Mouse (Mus musculus): ENCODE measurements around the gene Cd274. TPM values are rescaled to one million over a fixed set of nuclear protein-coding genes. Genes with fewer than 3 reads are reported as not detected.
A peak's percentile ranks its signal among the peaks of the same experiment; 100 is the strongest.

Gene Cd274
- total RNA-seq, 2 experiments from 2014 or later: 2.7 to 6.9 TPM

DNA sequence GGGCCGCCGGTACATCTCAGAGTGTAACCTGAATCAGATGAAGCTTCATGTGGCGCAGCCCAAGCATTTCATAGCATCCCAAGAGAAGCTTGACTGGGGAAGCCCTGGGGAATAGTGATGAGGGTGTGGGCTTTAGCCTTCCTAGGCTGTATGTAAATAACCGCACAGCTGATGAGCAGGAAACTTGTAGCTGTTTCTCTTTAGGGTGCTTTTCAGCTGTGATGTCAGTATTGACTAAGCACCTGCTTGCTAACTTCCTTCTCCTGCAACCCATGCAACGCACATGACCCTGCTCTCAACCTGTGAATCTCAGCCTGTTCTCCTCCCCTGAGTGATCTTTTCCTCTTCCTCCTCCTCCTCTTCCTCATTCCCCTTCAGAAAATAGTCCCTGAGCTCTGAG is 3.2 kb upstream of the Cd274 start:
- no peak for DNase-seq

DNA sequence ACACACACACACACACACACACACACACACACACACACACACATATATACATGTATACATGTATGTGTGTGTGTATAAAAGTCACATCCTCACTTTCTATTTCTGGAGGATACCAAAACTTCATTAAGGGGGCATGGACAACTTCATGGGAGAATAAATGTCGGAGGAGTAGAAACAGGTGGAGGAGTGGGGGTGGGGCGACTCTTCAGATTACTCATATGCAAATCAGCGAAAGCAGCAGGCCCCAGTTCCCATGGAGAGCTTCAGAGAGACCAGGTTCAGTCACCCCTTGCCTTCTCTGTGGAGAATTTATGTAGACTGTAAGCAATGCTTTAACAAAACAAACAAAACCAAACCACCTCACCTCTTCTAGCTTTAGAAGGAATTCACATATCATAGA is 2.1 kb upstream of the Cd274 start:
- DNase-seq: no peak

DNA sequence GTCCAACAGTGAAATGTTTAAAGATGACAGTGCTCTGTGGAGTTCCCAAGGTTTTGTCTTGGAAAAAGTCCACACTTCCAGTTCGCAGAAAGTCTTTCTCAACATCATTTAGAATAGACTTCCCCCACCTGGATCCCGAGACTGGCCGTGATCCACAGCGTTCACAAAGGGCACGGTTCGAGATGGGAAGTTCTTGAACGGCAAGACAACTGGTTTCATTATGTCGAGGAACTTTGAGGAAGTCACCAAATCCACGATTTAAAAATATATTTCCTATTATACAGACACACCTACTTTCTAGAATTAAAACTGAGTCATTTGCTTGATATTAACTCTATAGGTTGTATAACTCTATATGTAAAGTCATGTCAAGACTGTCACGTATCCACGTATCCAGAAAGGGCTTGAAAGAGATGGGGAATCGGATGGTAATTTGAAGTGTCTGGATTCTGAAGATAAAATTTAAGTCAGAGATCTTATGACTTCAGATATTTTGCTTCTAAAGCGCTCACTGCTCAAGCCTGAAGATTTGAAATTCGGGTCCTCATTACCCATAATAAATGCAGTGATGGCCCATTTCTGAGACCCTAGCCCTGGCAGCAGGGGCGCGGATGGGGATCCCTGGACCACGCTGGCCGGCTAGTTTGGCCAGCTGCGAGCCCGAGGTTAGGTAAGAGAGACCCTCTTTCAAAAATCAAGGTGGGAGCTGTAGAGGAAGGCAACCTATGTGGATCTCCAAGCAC is 858 bp upstream of the Cd274 start:
- no peak for DNase-seq

DNA sequence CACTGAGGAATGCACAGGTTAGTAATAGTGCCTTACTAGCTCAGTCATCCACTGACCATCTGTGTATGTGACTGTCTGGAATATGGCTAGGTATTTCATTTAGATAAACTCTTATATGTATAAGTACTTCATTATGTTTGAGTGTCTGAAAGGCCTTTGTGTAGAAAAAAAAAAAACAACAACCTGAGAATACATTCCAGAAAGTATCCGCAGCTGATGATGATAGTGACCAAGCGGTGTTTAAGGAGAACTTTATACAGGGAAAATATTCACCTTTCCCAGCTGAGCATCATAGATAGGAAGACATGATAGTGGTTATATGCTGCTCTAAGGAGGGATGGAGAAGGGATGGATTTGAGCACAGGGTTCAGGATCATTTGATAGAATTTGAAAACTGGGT is 786 bp downstream of the Cd274 start:
- no peak for DNase-seq

DNA sequence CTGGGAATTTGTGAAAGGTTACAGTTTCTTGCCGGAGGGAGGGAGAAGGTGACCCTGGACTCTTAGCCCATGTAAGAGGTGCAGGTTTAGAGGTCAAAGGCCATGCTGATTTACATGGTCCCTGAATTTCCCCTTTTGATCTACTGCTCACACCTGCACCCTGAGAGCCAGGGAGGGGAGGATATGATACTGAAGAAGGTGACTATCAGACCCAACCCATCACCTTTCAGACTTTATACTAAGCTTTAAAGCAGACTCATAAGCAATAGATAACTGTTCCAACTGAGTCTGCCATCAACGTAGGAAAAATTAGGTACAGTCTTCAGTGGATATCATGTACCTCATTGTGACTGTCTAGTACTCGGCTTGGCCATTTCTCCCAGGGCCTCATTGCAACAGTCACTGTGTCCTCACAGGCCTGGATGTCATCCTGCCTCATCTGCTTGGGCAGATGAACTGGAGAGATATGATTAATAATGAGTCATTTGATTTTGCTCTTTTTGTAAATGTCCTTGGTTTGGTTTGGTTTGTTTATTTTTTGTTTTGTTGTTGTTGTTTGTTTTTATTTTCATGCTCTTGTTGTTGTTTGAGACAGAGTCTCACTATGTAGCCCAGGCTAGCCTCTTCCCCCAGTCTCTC is 1.5 kb downstream of the Cd274 start:
- peak; percentile 24 for DNase-seq

DNA sequence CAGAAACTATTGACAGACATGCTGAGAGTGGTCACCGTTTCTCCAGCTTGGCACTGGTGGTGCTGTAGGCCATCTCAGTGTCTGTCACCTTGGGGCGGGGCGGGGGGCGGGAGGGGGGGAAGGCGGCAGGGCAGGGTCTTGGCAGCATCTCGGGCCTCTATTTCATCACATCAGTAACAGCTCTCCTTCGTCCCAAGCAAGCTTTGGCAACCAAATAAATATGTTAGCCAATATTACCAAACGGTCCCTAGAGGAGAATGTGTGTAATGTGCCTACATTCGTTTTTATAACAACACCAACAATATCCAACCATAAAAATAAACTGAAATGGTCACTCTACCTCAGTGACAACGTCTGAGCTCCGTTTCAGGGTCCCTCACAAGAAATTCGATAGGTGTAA is 2.9 kb downstream of the Cd274 start:
- peak; percentile 32 for DNase-seq

DNA sequence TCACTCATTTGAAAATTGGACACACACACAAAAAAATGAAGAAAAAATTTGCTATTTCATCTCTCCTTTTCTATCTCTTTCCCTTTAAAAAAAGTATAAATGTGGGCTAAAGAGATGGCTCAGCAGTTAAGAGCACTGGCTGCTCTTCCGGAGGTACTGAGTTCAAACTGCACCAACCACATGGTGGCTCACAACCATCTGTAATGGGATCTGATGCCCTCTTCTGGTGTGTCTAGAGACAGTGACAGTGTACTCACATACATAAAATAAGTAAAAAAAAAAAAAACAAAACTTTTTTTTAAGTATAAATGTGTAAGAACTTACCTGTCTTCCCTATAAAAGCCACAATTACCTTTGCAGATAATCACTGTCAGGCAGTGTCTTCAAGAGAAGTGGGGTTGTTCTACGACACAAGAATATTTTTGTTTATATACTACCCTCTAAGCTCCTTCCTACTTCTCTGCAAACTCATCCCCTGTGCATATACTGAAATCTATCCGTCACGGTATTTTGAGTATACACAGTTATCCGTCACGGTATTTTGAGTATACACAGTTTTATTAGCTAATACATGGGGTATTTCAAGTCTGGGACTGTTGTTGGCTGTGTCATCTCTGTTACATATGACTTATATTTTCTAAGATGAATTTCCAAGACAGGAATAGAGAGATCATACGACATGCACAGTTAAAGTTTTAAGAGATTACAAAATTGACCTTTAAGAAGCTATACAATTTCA is 3.5 kb downstream of the Cd274 start:
- no peak for DNase-seq

DNA sequence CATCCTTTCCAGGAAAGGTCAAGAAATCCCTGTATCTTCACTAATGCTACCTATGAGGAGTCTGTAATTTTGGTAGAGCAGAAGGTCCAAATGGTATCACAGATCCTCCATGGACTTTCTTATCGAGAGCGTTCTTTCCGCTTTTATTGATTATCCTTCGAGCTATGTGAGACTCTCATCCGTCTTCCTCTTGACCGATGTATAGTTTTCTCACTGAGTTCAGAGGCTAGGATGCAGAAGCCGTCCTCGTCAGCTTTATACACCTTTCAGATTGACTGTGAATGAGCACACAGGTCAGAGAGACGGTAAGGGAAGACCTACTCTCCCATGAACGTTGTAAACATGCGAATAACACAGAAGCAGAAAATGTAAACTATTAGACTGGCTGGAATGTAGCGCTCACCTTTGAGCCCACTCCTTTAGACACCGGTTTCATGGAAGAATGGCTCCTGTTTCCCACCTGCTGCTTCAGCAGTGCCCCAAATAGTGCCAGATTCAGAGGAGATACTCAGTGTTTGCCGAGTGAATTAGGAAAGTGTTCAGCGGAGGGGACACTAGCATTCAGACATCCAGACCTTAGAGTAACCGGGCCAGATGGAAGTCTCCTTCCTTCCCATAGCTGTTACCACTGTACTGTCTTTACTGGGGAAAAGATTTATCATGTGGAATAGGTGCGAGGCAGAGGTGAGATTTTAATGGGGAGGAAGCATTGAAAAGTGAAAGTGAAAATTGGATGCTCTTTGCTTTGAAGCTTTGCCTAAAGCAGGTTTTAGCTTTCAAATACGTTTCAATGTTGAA is 4.2 kb downstream of the Cd274 start:
- no peak for DNase-seq

DNA sequence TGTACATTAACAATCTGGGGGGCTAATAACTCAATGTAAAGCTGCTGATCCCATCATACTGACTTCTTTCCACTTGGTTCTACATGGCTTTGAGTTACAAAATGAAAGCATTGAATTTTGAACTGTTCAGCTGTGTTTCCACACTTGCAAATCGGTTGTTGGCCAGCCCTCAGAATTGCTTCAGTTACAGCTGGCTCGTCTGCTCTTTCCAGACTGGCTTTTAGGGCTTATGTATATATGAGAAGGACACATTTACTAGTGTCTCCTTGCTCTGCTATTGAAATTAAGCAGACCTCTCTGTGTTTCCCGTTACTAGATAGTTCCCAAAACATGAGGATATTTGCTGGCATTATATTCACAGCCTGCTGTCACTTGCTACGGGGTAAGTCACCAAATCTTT is 4.9 kb downstream of the Cd274 start:
- DNase-seq: peak; percentile 54

DNA sequence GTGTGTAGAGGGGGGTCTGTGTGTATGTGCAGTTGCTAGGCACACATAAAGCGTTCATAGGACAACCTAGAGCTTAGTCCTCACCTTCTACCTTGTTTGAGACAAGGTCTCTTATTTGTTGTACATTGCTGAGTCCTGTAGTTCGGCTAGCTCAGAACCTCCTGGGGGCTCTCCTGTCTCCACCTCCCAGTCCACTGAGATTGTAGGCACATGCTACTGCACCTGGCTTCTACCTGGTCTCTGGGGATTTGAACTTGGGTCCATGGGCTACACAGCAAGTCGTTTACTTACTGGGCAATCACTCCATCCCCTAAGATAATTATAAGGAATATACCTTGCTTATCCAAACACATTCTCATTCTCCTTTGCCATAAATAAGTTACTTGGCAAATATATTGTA is 5.4 kb downstream of the Cd274 start:
- no peak for DNase-seq

DNA sequence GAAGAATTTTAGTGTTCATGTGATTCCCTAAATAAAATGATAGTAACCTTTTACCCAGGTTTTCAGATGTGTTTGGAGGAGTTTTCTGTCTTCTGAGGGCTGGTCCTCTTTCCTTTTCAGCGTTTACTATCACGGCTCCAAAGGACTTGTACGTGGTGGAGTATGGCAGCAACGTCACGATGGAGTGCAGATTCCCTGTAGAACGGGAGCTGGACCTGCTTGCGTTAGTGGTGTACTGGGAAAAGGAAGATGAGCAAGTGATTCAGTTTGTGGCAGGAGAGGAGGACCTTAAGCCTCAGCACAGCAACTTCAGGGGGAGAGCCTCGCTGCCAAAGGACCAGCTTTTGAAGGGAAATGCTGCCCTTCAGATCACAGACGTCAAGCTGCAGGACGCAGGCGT is 6.2 kb downstream of the Cd274 start:
- DNase-seq: no peak

DNA sequence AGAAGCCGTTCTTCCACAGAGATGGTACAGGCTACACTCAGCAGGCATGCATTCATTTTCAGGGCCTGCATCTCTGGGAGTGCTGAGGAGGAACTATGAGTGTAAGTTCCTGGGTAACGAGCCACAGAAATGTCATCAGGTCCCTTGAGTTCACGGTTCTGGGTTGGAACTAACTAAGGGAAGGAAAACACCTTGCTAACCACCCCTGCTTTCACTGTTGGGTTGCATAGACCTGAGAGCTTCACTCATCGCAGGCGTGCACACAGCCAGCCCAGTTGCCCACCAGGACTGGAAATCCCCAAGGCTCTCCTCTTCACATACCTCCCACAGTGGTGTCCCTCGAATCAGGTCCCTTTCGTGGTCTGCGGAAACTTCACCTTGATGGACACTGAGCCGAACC is 7.7 kb downstream of the Cd274 start:
- DNase-seq: no peak

DNA sequence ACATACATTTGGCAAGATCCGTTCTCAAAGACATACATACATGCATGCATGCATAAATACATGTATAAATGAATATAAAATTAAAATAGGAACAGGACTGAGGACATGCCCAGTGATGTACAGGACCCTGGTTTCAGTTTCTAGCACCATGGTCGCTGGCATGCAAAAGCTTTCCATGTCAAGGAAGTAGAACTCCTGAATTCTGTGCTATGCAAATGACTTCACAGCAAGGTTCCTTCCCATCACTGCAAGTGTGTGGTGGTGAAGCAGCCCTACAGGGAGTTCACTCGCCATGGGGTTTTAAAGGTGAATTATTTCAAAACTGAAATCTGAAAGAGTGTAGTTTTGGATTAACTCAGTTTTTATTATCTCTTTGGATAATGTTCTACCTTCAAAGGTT is 9.1 kb downstream of the Cd274 start:
- no peak for DNase-seq

DNA sequence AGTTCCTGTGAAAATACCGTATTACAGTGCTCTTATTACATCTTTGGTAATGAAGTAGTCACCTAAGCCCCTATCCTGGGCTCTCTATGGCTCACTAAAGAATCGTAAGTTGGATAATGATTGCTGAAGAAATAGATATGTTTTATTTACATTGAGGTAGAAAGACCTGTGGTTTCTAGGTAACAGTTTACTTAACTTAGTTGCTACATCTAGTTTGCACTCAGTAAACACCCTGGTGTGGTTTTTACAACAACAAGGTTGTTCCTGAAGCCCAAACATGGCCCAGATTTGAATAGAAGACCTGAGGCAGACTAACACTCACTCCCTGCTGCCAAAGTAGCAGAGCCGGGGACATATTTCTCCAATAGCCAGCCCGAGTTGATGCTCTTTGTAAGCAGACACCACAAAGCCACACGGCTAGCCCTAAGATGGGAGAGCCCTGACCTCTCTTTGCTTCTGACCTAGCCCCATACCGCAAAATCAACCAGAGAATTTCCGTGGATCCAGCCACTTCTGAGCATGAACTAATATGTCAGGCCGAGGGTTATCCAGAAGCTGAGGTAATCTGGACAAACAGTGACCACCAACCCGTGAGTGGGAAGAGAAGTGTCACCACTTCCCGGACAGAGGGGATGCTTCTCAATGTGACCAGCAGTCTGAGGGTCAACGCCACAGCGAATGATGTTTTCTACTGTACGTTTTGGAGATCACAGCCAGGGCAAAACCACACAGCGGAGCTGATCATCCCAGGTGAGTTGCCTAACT is 12.8 kb downstream of the Cd274 start:
- no peak for DNase-seq

DNA sequence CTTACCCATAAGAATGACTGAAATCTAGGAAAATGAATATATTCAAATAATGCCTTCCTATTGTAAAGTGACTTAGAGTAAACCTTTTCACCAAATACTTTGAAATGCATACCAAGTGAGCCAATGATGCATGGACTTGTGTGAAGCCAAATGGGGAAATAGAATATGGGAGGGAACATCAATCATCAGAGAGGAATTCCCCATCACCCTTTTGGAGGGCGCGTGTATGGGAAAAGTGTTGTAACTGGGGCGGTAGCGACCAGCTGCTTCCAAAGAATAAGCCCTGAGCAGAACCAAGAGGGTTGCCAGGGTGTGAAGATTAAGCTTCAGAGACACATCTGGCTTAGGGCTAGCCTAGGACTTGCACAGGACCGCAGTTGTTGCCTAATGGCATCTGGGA is 16.1 kb downstream of the Cd274 start:
- no peak for DNase-seq

DNA sequence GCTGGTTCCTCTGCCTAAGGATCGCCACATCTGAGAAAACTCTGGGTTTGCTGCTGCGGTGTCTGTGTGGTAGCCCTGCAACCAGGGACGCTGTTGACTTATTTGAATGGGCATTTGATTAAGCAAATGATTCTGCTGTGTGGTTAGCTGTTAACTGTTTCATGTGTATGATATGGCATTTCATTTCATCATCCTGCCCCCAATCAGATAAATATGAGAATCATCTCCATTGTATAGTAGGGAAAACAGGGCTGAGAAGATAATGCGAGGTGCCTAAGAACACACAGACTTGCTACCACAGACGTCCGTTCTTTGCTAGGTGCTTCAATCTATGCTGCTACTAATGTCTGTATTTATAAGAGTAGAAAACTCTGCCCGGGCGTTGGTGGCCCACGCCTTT is 17.2 kb downstream of the Cd274 start:
- no peak for DNase-seq

DNA sequence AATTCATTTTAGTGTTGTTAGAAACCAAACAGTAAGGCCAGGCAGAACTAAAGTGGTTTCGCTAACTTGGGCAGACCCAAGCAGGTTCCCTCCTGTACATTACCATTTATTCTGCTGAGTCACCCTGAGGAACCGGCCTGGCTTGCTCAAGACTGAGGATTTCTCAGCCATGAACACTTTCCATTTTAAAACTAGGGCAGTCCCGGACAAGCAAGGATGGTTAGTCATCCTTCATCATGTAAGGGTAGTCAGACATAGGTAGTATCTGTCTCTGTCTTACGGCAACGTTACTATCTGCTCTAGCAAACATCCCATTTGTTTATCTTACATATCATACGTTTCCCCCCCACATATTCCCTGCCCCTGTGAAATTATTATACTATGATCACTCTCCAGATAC is 17.7 kb downstream of the Cd274 start:
- DNase-seq: no peak

DNA sequence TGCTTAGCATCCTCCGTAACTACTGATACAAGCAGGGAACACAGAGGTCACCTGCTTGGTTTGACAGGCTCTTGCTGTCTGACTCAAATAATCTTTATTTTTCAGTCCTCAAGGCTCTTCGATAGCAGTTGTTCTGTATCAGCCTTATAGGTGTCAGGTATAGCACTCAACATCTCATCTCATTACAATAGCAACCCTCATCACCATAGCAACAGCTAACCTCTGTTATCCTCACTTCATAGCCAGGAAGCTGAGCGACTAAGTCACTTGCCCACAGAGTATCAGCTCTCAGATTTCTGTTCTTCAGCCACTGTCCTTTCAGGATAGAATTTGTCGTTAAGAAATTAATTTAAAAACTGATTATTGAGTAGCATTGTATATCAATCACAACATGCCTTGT is 18.6 kb downstream of the Cd274 start:
- no peak for DNase-seq

DNA sequence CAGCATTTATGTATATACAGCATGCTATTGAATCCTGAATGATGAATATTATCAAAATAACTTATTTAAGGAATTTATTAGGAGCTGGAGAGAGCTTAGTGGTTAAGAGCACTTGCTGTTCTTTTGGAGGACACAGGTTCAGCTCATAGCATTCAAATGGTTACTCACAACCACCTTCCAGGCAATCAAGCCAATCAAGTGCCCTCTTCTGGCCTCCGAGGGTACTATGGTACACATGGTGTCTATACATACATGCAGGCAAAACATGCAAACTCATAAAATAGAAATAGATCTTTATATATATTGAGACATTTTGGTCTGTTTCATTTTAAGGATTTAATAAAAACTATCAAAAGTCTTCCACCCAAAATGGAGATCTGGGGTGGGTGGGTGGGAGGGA is 21.6 kb downstream of the Cd274 start:
- DNase-seq: no peak

DNA sequence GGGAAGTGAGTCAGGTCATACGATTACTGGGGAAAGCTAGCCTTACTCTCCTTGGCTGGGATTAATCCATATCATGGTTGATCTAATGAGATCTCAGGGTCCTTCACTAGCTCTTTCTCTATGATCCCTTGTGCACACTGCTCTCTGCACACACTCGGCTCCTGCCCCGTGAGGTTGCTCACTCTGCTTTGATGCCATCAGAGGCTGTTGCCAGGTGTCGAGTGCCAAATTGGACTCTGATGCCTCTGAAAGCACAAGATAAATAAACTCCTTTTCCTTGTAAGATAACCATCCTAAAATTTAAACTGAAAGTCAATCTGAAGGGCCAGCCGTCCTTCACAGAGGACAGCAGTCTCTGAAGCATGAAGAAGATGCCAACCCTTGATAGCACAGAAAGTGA is 23.2 kb downstream of the Cd274 start:
- peak; percentile 60 for DNase-seq

DNA sequence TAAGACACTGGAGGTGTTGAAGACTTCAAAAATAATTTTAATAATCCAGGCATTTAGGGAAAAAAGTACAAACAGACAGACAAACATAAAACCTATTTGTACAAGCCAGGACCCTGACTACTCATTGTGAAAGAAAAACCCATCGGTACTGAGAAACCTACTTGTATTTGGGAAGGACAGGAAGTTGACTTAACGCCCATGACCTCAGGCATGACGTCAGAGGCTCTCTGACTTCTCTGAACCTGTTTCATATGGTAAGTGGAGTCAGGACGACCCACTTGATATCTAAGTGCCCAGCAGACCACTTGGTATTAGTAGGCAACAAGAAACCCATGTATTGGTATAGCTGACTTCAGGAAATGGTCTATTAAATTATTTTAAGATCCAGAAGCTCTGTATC is 24.0 kb downstream of the Cd274 start:
- no peak for DNase-seq

DNA sequence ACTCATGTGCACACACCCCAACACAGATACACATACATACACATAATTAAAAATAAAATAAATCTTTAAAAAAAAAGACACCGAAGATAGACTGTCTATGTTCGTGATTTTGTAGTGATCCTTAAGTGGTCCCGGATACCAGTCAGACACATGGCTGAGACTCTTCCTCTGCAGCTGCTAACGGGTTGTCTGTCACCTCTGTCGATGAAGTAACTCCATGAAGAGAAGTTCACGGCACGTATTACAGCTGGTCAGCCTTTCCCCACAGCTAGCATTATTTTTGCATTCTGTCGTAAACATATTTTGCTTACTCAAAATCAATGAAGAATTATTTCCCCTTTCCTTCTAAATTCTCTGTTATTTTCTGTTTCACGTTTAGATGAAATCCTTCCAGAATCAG is 26.1 kb downstream of the Cd274 start:
- DNase-seq: no peak
